ENCODE assay signal across 18 mouse cellular contexts in genomic region chr11:103370397-103371221, GRCm38 (mm10). TPM values are rescaled to one million over a fixed set of nuclear protein-coding genes. Genes with fewer than 3 reads are reported as not detected.
DNase-seq lines count a peak whose midpoint lies in the region; ATAC-seq and TF ChIP-seq lines count a peak whose summit lies in the region.
"Had no signal": no experiment of that assay in that cellular context is flagged by ENCODE, and none has a peak within 500 bp of the region (broad histone marks: within the 10 kb centered on the region; RNA-seq: fewer than 3 reads in every experiment).

No protein-coding gene starts in this region.

- 93% methylated on average over 9 of the region's 9 CpGs for WGBS in embryonic facial prominence, embryonic 13.5 days
- WGBS in embryonic facial prominence, embryonic 10.5 days: 90% methylated on average over 9 of the region's 9 CpGs
- 86% methylated on average over 9 of the region's 9 CpGs for WGBS in heart, embryonic 15.5 days
- WGBS in lung, adult 2 months: 67% methylated on average over 9 of the region's 9 CpGs
- WGBS in intestine, embryonic 15.5 days: 83% methylated on average over 9 of the region's 9 CpGs

- no peak for ATAC-seq in embryonic facial prominence, embryonic 13.5 days (ENCODE audit: insufficient number of reproducible peaks, insufficient read depth, low FRiP score, low TSS enrichment, low read depth)
- no peak for ATAC-seq in heart, embryonic 15.5 days (replicated peaks; ENCODE audit: insufficient number of reproducible peaks, insufficient read depth, low FRiP score, low read depth)
- ATAC-seq in intestine, embryonic 15.5 days: 0 out of 2 replicates have a peak, but pooled peaks have one; percentile 2
- ATAC-seq: CD4-positive, CD25-positive, alpha-beta regulatory T cell, adult 4 months; forebrain, embryonic 14.5 days; midbrain, embryonic 16.5 days had no signal

- H3K4me1 ChIP-seq in embryonic facial prominence, embryonic 13.5 days: no peaks in the 10 kb centered on the region
- peaks cover 3% of the 10 kb centered on the region for H3K4me1 ChIP-seq in embryonic facial prominence, embryonic 10.5 days
- H3K4me1 ChIP-seq in heart, embryonic 15.5 days (replicated peaks): peaks cover 23% of the 10 kb centered on the region
- peaks cover 31% of the 10 kb centered on the region for H3K4me1 ChIP-seq in lung, adult 2 months (ENCODE audit: control insufficient read depth, insufficient read depth, low read length)
- H3K4me1 ChIP-seq in intestine, embryonic 15.5 days (replicated peaks): no peaks in the 10 kb centered on the region
- H3K4me1 ChIP-seq: limb, embryonic 12.5 days had no signal

- intact Hi-C loops in heart, postnatal 25 days (cut with DNase I): no loop called here

- H3K4me2 ChIP-seq in embryonic facial prominence, embryonic 13.5 days: no peak overlapping the region
- no peak overlapping the region for H3K4me2 ChIP-seq in heart, embryonic 15.5 days
- H3K4me2 ChIP-seq in intestine, embryonic 15.5 days (replicated peaks): no peak overlapping the region
- H3K4me2 ChIP-seq: hindbrain, embryonic 15.5 days; limb, embryonic 12.5 days; liver, embryonic 13.5 days had no signal

- no peak for TF ChIP-seq POLR2A in lung, adult 2 months (IDR thresholded peaks at IDR 0.05; ENCODE audit: borderline replicate concordance, extremely low read depth, low read depth, low read length)

- H3K9ac ChIP-seq in embryonic facial prominence, embryonic 13.5 days: no peak overlapping the region
- no peak overlapping the region for H3K9ac ChIP-seq in heart, embryonic 15.5 days
- no peak overlapping the region for H3K9ac ChIP-seq in intestine, embryonic 15.5 days
- H3K9ac ChIP-seq: hindbrain, embryonic 15.5 days; limb, embryonic 12.5 days; liver, embryonic 13.5 days had no signal

- H3K9me3 ChIP-seq in embryonic facial prominence, embryonic 13.5 days: no peaks in the 10 kb centered on the region
- H3K9me3 ChIP-seq in embryonic facial prominence, embryonic 10.5 days: no peaks in the 10 kb centered on the region
- H3K9me3 ChIP-seq in heart, embryonic 15.5 days (replicated peaks): no peaks in the 10 kb centered on the region
- H3K9me3 ChIP-seq in intestine, embryonic 15.5 days: no peaks in the 10 kb centered on the region
- H3K9me3 ChIP-seq: hindbrain, embryonic 15.5 days; limb, embryonic 12.5 days; liver, embryonic 13.5 days; megakaryocyte, embryonic 14.5 days had no signal

- H3K4me3 ChIP-seq in embryonic facial prominence, embryonic 13.5 days: no peak overlapping the region
- H3K4me3 ChIP-seq in embryonic facial prominence, embryonic 10.5 days: no peak overlapping the region
- no peak overlapping the region for H3K4me3 ChIP-seq in heart, embryonic 15.5 days
- no peak overlapping the region for H3K4me3 ChIP-seq in lung, adult 2 months (replicated peaks; ENCODE audit: extremely low read depth, low read depth, low read length)
- no peak overlapping the region for H3K4me3 ChIP-seq in intestine, embryonic 15.5 days (replicated peaks)
- H3K4me3 ChIP-seq: hindbrain, embryonic 15.5 days; limb, embryonic 12.5 days; liver, embryonic 13.5 days; megakaryocyte, embryonic 14.5 days had no signal

- DNase-seq in embryonic facial prominence, embryonic 10.5 days (ENCODE audit: low spot score): no peak
- no peak for DNase-seq in heart, postnatal 25 days (ENCODE audit: low spot score)
- DNase-seq in lung, adult 18-20 months: peak; percentile 60 to 64
- no peak for DNase-seq in lung, adult 2 months
- DNase-seq in natural killer cell, adult 2 months (ENCODE audit: low spot score in 2 of 2): no peak
- DNase-seq: cerebellum, postnatal 10 days; embryo, embryonic 11 days; layer of hippocampus, adult 9-11 months; liver, embryonic 13.5 days had no signal

- H3K36me3 ChIP-seq in embryonic facial prominence, embryonic 13.5 days: peaks cover 73% of the 10 kb centered on the region
- H3K36me3 ChIP-seq in embryonic facial prominence, embryonic 10.5 days (replicated peaks): peaks cover 88% of the 10 kb centered on the region
- peaks cover 8% of the 10 kb centered on the region; the same call in 1 of the 2 replicates for H3K36me3 ChIP-seq in heart, embryonic 15.5 days
- H3K36me3 ChIP-seq in intestine, embryonic 15.5 days: no peaks in the 10 kb centered on the region

- no peak for TF ChIP-seq CTCF in lung, adult 2 months (IDR thresholded peaks at IDR 0.05; ENCODE audit: insufficient read depth, low read length)

- peaks cover 5% of the 10 kb centered on the region for H3K27me3 ChIP-seq in embryonic facial prominence, embryonic 13.5 days
- H3K27me3 ChIP-seq in embryonic facial prominence, embryonic 10.5 days (replicated peaks; ENCODE audit: low read depth, poor library complexity, severe bottlenecking): peaks cover 6% of the 10 kb centered on the region; the same call in 1 of the 2 replicates
- H3K27me3 ChIP-seq in heart, embryonic 15.5 days: no peaks in the 10 kb centered on the region
- H3K27me3 ChIP-seq in intestine, embryonic 15.5 days (replicated peaks): no peaks in the 10 kb centered on the region
- H3K27me3 ChIP-seq: liver, embryonic 13.5 days had no signal

- 0 out of 2 replicates have a peak overlapping the region, but pooled peaks have one; percentile 34 for H3K27ac ChIP-seq in embryonic facial prominence, embryonic 13.5 days
- H3K27ac ChIP-seq in embryonic facial prominence, embryonic 10.5 days (replicated peaks): no peak overlapping the region
- peak overlapping the region; percentile 73 for H3K27ac ChIP-seq in heart, embryonic 15.5 days
- H3K27ac ChIP-seq in intestine, embryonic 15.5 days: no peak overlapping the region; the same call in 1 of the 2 replicates
- H3K27ac ChIP-seq: hindbrain, embryonic 15.5 days had no signal

RNA-seq across cellular contexts. Expression of gene Arhgap27, which starts 7.1 kb away (rescaled TPM):
- 6.8 and 7.2 TPM in 2 replicates for polyA plus RNA-seq in embryonic facial prominence, embryonic 13.5 days (2015; fragmentation: Nextera tagmentation; extraction: Ambion mirVana)
- 5.3 and 5.8 TPM in 2 replicates for polyA plus RNA-seq in embryonic facial prominence, embryonic 10.5 days (2016; fragmentation: Nextera tagmentation; extraction: Ambion mirVana)
- 5.4 and 9.0 TPM in 2 replicates for polyA plus RNA-seq in heart, embryonic 15.5 days (2015; fragmentation: Nextera tagmentation; extraction: Ambion mirVana)
- total RNA-seq in heart, postnatal 25 days (2021): 10 to 100 TPM; 13.9 to 17.8 TPM
- 71.4 and 83.7 TPM in 2 replicates for polyA plus RNA-seq in lung, adult 2 months (2012; rRNA removed)
- polyA plus RNA-seq in intestine, embryonic 15.5 days (2015; fragmentation: Nextera tagmentation; extraction: Ambion mirVana): 33.0 and 36.2 TPM in 2 replicates

RNA-seq across cellular contexts. Expression of gene Plekhm1, which starts 41.9 kb away (rescaled TPM):
- 7.2 and 7.6 TPM in 2 replicates for polyA plus RNA-seq in embryonic facial prominence, embryonic 13.5 days (2015; fragmentation: Nextera tagmentation; extraction: Ambion mirVana)
- polyA plus RNA-seq in embryonic facial prominence, embryonic 10.5 days (2016; fragmentation: Nextera tagmentation; extraction: Ambion mirVana): 8.1 and 8.9 TPM in 2 replicates
- 4.8 and 6.1 TPM in 2 replicates for polyA plus RNA-seq in heart, embryonic 15.5 days (2015; fragmentation: Nextera tagmentation; extraction: Ambion mirVana)
- 10 to 100 TPM in 1 of 2 experiments, 1 to 10 TPM in 1; 10.0 to 10.7 TPM for total RNA-seq in heart, postnatal 25 days (2021)
- 23.9 and 28.0 TPM in 2 replicates for polyA plus RNA-seq in lung, adult 2 months (2012; rRNA removed)
- 5.6 and 6.2 TPM in 2 replicates for polyA plus RNA-seq in intestine, embryonic 15.5 days (2015; fragmentation: Nextera tagmentation; extraction: Ambion mirVana)

Comparison
In these comparisons a context has a peak if more than half of its experiments do, and no peak if none do; other contexts are left out.
1. H3K27ac ChIP-seq: peak in embryonic facial prominence, embryonic 13.5 days (single experiment) and heart, embryonic 15.5 days (single experiment); none in embryonic facial prominence, embryonic 10.5 days (single experiment) and intestine, embryonic 15.5 days (single experiment).
2. DNase-seq: peak in lung, adult 18-20 months (2 of 2); none in embryonic facial prominence, embryonic 10.5 days (single experiment), heart, postnatal 25 days (single experiment), lung, adult 2 months (single experiment) and natural killer cell, adult 2 months (0 of 2).